Mouse (Mus musculus): ENCODE measurements around the gene Dusp16. TPM values are rescaled to one million over a fixed set of nuclear protein-coding genes. Genes with fewer than 3 reads are reported as not detected.
"Not testable (repeated sequence)": the region's sequence is repeated elsewhere in the genome, so short reads cannot be mapped to it uniquely, and the experiment has no call there.

The Dusp16 gene
- polyA plus RNA-seq, 1 experiment = 8.0 TPM

- TF ChIP-seq CTCF (IDR thresholded peaks at IDR 0.05; ENCODE audit: borderline replicate concordance, extremely low read depth, insufficient read depth, insufficient read length) = no peak
- TF ChIP-seq POLR2A (IDR thresholded peaks at IDR 0.05; ENCODE audit: borderline replicate concordance, extremely low read depth, insufficient read depth, insufficient read length, poor library complexity, severe bottlenecking) = no peak
- DNase-seq (ENCODE audit: low read depth) = no peak
These were observed 97.9 kb downstream of the Dusp16 start for GRCm38 (mm10) chr6:134694498-134694897.

DNA sequence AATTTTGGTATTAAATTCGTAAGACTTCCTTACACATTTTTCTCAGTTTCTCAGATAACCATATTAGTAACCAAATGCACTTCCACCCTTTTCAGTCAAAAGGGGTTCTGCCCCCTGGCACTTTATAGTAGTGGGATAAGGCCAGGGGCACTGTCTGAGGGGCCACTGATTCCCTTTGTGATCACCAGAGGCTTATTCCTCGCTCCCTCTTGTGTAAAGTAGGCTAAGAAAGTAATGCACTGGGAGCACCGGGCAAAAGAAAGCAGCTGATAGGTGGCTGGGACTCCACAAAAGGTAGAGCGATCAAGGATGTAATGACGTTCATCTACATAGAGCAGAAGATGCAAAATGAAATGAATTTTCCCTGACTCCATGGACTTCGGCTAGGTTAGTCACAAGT is 106.9 kb downstream of the Dusp16 start:
- DNase-seq (ENCODE audit: low read depth) = no peak

DNA sequence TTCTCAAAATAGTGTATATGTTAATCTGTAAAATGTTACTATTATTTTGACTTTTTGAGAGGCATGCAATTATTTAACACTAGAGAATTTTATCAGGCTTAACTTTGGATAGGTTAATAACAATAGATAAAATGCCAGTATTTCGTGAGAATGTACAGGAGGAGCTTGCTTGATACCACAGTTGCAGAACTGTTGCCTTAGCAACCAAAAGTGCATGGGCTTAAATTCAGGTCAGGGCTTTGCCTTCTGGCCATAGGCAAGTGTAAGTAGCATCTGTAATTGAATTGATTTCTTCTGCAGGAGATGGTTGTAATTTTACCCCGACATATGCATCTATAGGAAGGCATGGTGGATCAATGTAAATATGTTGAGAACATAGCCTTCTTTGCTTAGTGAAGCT is 107.4 kb downstream of the Dusp16 start:
- peak; percentile 67 for DNase-seq (ENCODE audit: low read depth)
- TF ChIP-seq POLR2A (IDR thresholded peaks at IDR 0.05; ENCODE audit: borderline replicate concordance, extremely low read depth, insufficient read depth, insufficient read length, poor library complexity, severe bottlenecking) = no peak
- TF ChIP-seq CTCF (IDR thresholded peaks at IDR 0.05; ENCODE audit: borderline replicate concordance, extremely low read depth, insufficient read depth, insufficient read length) = no peak

More for the DNA sequence above, 106.9 kb downstream of the Dusp16 start:
- TF ChIP-seq CTCF (IDR thresholded peaks at IDR 0.05; ENCODE audit: borderline replicate concordance, extremely low read depth, insufficient read depth, insufficient read length) (no peak), POLR2A (IDR thresholded peaks at IDR 0.05; ENCODE audit: borderline replicate concordance, extremely low read depth, insufficient read depth, insufficient read length, poor library complexity, severe bottlenecking) (no peak)

- TF ChIP-seq POLR2A (IDR thresholded peaks at IDR 0.05; ENCODE audit: borderline replicate concordance, extremely low read depth, insufficient read depth, insufficient read length, poor library complexity, severe bottlenecking) = no peak
- no peak for TF ChIP-seq CTCF (IDR thresholded peaks at IDR 0.05; ENCODE audit: borderline replicate concordance, extremely low read depth, insufficient read depth, insufficient read length)
- peak; percentile 36 for DNase-seq (ENCODE audit: low read depth)
These were observed 108.0 kb downstream of the Dusp16 start for GRCm38 (mm10) chr6:134684354-134684915.

GRCm38 (mm10) chr6:134679330-134679729 is 113.1 kb downstream of the Dusp16 start:
- DNase-seq (ENCODE audit: low read depth) = not testable (repeated sequence)

- TF ChIP-seq POLR2A (IDR thresholded peaks at IDR 0.05; ENCODE audit: borderline replicate concordance, extremely low read depth, insufficient read depth, insufficient read length, poor library complexity, severe bottlenecking) = no peak
- no peak for TF ChIP-seq CTCF (IDR thresholded peaks at IDR 0.05; ENCODE audit: borderline replicate concordance, extremely low read depth, insufficient read depth, insufficient read length)
- DNase-seq (ENCODE audit: low read depth) = no peak
These were observed 114.4 kb downstream of the Dusp16 start for GRCm38 (mm10) chr6:134678037-134678436.

DNA sequence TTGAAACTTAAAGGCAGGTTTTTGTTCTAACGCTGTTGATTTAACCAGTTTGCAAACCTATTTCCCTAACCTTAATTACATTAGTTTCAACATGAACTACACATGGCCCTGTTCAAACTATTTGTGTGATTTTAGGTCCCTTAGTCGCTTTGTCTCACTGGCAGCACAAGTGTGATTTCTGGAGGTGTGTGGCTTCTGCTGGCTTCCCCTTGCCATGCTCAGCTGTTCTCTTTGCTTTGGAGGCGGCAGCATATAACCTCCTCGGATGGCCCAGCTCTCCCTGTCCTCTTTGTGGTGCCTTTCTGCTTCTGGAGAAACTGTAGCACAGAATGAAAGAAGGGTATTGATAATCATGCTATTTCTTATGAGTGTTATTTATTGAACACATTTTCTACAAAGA is 114.9 kb downstream of the Dusp16 start:
- TF ChIP-seq POLR2A (IDR thresholded peaks at IDR 0.05; ENCODE audit: borderline replicate concordance, extremely low read depth, insufficient read depth, insufficient read length, poor library complexity, severe bottlenecking) (no peak), CTCF (IDR thresholded peaks at IDR 0.05; ENCODE audit: borderline replicate concordance, extremely low read depth, insufficient read depth, insufficient read length) (no peak)
- no peak for DNase-seq (ENCODE audit: low read depth)

DNA sequence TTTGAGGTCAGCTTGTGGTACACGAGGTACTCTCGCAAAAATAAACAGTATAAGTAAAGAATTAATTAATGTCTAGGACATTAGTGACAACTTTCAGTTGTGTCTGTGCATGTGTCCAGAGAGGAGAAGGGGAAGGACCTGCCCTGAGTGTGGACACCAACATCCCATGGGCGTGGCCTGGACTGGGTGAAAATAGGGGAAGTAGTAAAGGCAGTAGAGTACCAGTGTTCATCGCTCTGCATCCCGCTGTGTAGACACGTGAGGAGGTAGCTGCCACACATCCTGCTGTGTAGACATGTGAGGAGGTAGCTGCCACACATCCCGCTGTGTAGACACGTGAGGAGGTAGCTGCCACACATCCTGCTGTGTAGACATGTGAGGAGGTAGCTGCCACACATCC is 118.7 kb downstream of the Dusp16 start:
- not testable (repeated sequence) for DNase-seq (ENCODE audit: low read depth)

- DNase-seq (ENCODE audit: low read depth) = peak; percentile 34
- TF ChIP-seq CTCF (IDR thresholded peaks at IDR 0.05; ENCODE audit: borderline replicate concordance, extremely low read depth, insufficient read depth, insufficient read length) (no peak), POLR2A (IDR thresholded peaks at IDR 0.05; ENCODE audit: borderline replicate concordance, extremely low read depth, insufficient read depth, insufficient read length, poor library complexity, severe bottlenecking) (no peak)
These were observed 121.5 kb downstream of the Dusp16 start for GRCm38 (mm10) chr6:134670881-134671411.

DNA sequence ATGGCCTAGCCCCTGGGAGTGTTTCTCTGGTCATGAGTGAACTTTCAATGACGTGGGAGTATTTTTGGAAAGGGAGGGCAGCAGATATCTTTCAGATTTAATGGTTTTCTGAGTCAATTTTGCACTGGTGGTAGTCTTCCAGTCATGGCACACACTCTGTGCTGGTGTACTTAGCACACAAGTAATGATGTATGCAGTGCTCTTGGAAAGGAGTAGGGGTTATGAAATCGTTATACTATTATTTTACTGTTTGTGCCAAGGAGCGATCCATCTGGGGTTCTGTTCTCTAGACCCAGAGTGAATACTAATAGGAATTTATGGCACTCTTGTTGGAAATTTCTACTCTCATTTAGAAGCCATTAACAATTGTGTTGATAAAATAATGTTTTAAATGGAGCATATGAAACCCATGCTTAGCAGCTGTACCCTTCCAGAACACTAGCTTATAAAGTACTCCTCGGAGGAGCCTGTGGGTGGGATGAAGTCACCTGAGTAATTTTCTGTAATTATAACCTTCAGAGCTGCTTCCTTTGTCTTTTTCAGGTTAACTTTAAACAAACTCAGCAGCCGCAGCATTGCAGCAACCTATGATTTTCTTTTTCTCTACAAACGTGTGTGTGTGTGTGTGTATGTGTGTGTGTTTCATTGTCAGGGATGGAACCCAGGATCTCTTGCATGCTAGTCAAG is 123.1 kb downstream of the Dusp16 start:
- no peak for TF ChIP-seq CTCF (IDR thresholded peaks at IDR 0.05; ENCODE audit: borderline replicate concordance, extremely low read depth, insufficient read depth, insufficient read length)
- no peak for TF ChIP-seq POLR2A (IDR thresholded peaks at IDR 0.05; ENCODE audit: borderline replicate concordance, extremely low read depth, insufficient read depth, insufficient read length, poor library complexity, severe bottlenecking)
- DNase-seq (ENCODE audit: low read depth) = no peak

- TF ChIP-seq POLR2A (IDR thresholded peaks at IDR 0.05; ENCODE audit: borderline replicate concordance, extremely low read depth, insufficient read depth, insufficient read length, poor library complexity, severe bottlenecking) (no peak), CTCF (IDR thresholded peaks at IDR 0.05; ENCODE audit: borderline replicate concordance, extremely low read depth, insufficient read depth, insufficient read length) (no peak)
- no peak for DNase-seq (ENCODE audit: low read depth)
These were observed 123.9 kb downstream of the Dusp16 start for GRCm38 (mm10) chr6:134668519-134668918.

- no peak for DNase-seq (ENCODE audit: low read depth)
- TF ChIP-seq POLR2A (IDR thresholded peaks at IDR 0.05; ENCODE audit: borderline replicate concordance, extremely low read depth, insufficient read depth, insufficient read length, poor library complexity, severe bottlenecking) = no peak
- TF ChIP-seq CTCF (IDR thresholded peaks at IDR 0.05; ENCODE audit: borderline replicate concordance, extremely low read depth, insufficient read depth, insufficient read length) = no peak
These were observed 126.6 kb downstream of the Dusp16 start for GRCm38 (mm10) chr6:134665817-134666216.

Other genes starting within 250 kb of the Dusp16 start
- gene Lrp6, start 225.7 kb downstream of the Dusp16 start, polyA plus RNA-seq (2012; rRNA removed) = 27.4 and 31.5 TPM in 2 replicates
- gene Mansc1, start 160.1 kb downstream of the Dusp16 start, polyA plus RNA-seq (2012; rRNA removed) = 1.4 and 1.6 TPM in 2 replicates
- gene Borcs5, start 153.1 kb downstream of the Dusp16 start, polyA plus RNA-seq (2012; rRNA removed) = 28.3 and 32.4 TPM in 2 replicates
- gene Crebl2, start 37.5 kb upstream of the Dusp16 start, polyA plus RNA-seq (2012; rRNA removed) = 8.4 and 8.8 TPM in 2 replicates
- 39.2 and 54.7 TPM in 2 replicates for gene Gpr19, start 106.0 kb upstream of the Dusp16 start, polyA plus RNA-seq (2012; rRNA removed)
- gene Cdkn1b, start 127.8 kb upstream of the Dusp16 start, polyA plus RNA-seq (2012; rRNA removed) = 45.8 and 55.9 TPM in 2 replicates
- gene Apold1, start 189.1 kb upstream of the Dusp16 start, polyA plus RNA-seq (2012; rRNA removed) = 2.2 and 2.8 TPM in 2 replicates
- 74.4 and 86.3 TPM in 2 replicates for gene Ddx47, start 219.0 kb upstream of the Dusp16 start, polyA plus RNA-seq (2012; rRNA removed)